13 mouse cellular contexts compared by ENCODE assay signal in the genomic region with DNA sequence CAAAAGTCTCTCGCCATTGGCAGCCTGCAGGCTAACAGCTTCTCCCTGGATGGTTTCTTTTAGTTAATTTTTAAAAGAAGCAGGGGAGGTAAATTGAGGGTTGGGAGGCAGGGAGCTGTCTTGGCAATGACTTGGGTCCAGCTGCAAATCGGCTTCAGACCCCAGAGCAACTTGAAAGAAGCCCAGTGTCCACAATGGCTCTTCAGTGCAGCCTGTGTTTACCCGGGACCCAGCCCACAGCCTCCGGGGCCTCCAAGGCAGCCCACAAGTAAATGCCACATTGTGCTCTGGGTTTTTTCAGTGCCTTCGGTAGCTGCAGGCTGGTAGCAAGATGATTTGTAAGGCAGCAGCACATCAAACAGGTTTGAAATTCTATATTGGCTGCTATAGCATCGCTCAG. TPM values are rescaled to one million over a fixed set of nuclear protein-coding genes. Genes with fewer than 3 reads are reported as not detected.
A peak's percentile ranks its signal among the peaks of the same experiment; 100 is the strongest.
DNase-seq lines count a peak whose midpoint lies in the region; ATAC-seq lines count a peak whose summit lies in the region.
"Had no signal": no experiment of that assay in that cellular context is flagged by ENCODE, and none has a peak within 500 bp of the region (broad histone marks: within the 10 kb centered on the region; RNA-seq: fewer than 3 reads in every experiment).

No protein-coding gene starts in this region.

- DNase-seq in kidney, adult 8-10 months: no peak
- peak; percentile 17 for DNase-seq in midbrain, embryonic 14.5 days
- DNase-seq in hindbrain, embryonic 14.5 days (ENCODE audit: low spot score): no peak
- peak; percentile 17 for DNase-seq in neural tube, embryonic 11.5 days (ENCODE audit: low spot score)
- DNase-seq: adrenal gland, postnatal 36 days; cerebellum, adult 8-10 months; kidney, adult 9 months; lung, adult 18-20 months had no signal

- H3K4me3 ChIP-seq in kidney, embryonic 15.5 days (replicated peaks): no peak overlapping the region
- no peak overlapping the region for H3K4me3 ChIP-seq in midbrain, embryonic 14.5 days (replicated peaks; ENCODE audit: low read depth, low read length)
- no peak overlapping the region for H3K4me3 ChIP-seq in midbrain, embryonic 15.5 days
- H3K4me3 ChIP-seq in hindbrain, embryonic 14.5 days (replicated peaks; ENCODE audit: low read length): no peak overlapping the region
- H3K4me3 ChIP-seq in neural tube, embryonic 11.5 days (ENCODE audit: low read depth, low read length): no peak overlapping the region
- H3K4me3 ChIP-seq: heart, embryonic 15.5 days had no signal

- H3K27ac ChIP-seq in kidney, embryonic 15.5 days: 0 out of 2 replicates have a peak overlapping the region, but pooled peaks have one; percentile 14
- no peak overlapping the region for H3K27ac ChIP-seq in midbrain, embryonic 14.5 days (replicated peaks; ENCODE audit: low read depth, low read length)
- H3K27ac ChIP-seq in midbrain, embryonic 15.5 days: no peak overlapping the region
- H3K27ac ChIP-seq in hindbrain, embryonic 14.5 days: no peak overlapping the region; the same call in 1 of the 2 replicates
- no peak overlapping the region for H3K27ac ChIP-seq in neural tube, embryonic 11.5 days (ENCODE audit: low read depth, low read length)
- H3K27ac ChIP-seq: heart, embryonic 15.5 days had no signal

- WGBS in kidney, embryonic 15.5 days: 45% methylated on average over 6 of the region's 6 CpGs
- WGBS in midbrain, embryonic 14.5 days: 57% methylated on average over 6 of the region's 6 CpGs
- 47% methylated on average over 6 of the region's 6 CpGs for WGBS in midbrain, embryonic 15.5 days
- 44% methylated on average over 6 of the region's 6 CpGs for WGBS in hindbrain, embryonic 14.5 days
- 45% methylated on average over 6 of the region's 6 CpGs for WGBS in neural tube, embryonic 11.5 days

- 0 out of 2 replicates have a peak, but pooled peaks cover 11% of the 10 kb centered on the region for H3K4me1 ChIP-seq in kidney, embryonic 15.5 days
- H3K4me1 ChIP-seq in midbrain, embryonic 14.5 days (ENCODE audit: control insufficient read depth, insufficient read depth, low read length): no peaks in the 10 kb centered on the region
- H3K4me1 ChIP-seq in midbrain, embryonic 15.5 days: no peaks in the 10 kb centered on the region
- H3K4me1 ChIP-seq in hindbrain, embryonic 14.5 days (replicated peaks; ENCODE audit: control insufficient read depth, insufficient read depth, low read length): no peaks in the 10 kb centered on the region
- H3K4me1 ChIP-seq in neural tube, embryonic 11.5 days (ENCODE audit: control insufficient read depth, insufficient read depth, low read length): no peaks in the 10 kb centered on the region
- H3K4me1 ChIP-seq: heart, embryonic 15.5 days had no signal

- no peaks in the 10 kb centered on the region for H3K36me3 ChIP-seq in kidney, embryonic 15.5 days
- H3K36me3 ChIP-seq in midbrain, embryonic 14.5 days (ENCODE audit: control insufficient read depth, insufficient read depth, low read length): no peaks in the 10 kb centered on the region
- H3K36me3 ChIP-seq in midbrain, embryonic 15.5 days (replicated peaks): no peaks in the 10 kb centered on the region
- no peaks in the 10 kb centered on the region for H3K36me3 ChIP-seq in hindbrain, embryonic 14.5 days (replicated peaks; ENCODE audit: control insufficient read depth, insufficient read depth)
- no peaks in the 10 kb centered on the region for H3K36me3 ChIP-seq in neural tube, embryonic 11.5 days (ENCODE audit: control insufficient read depth, insufficient read depth, low read length)
- H3K36me3 ChIP-seq: heart, embryonic 15.5 days had no signal

- no peaks in the 10 kb centered on the region for H3K9me3 ChIP-seq in kidney, embryonic 15.5 days (replicated peaks)
- no peaks in the 10 kb centered on the region for H3K9me3 ChIP-seq in midbrain, embryonic 14.5 days (ENCODE audit: control insufficient read depth, low read length)
- H3K9me3 ChIP-seq in midbrain, embryonic 15.5 days: no peaks in the 10 kb centered on the region
- no peaks in the 10 kb centered on the region for H3K9me3 ChIP-seq in hindbrain, embryonic 14.5 days (ENCODE audit: control insufficient read depth, low read length)
- no peaks in the 10 kb centered on the region for H3K9me3 ChIP-seq in neural tube, embryonic 11.5 days (ENCODE audit: control insufficient read depth, low read length)
- H3K9me3 ChIP-seq: heart, embryonic 15.5 days had no signal

- no peaks in the 10 kb centered on the region for H3K27me3 ChIP-seq in kidney, embryonic 15.5 days
- H3K27me3 ChIP-seq in midbrain, embryonic 14.5 days (ENCODE audit: control insufficient read depth, insufficient read depth, low read length): no peaks in the 10 kb centered on the region
- H3K27me3 ChIP-seq in midbrain, embryonic 15.5 days (replicated peaks): no peaks in the 10 kb centered on the region
- H3K27me3 ChIP-seq in hindbrain, embryonic 14.5 days (ENCODE audit: control insufficient read depth, insufficient read depth, low read length): no peaks in the 10 kb centered on the region
- H3K27me3 ChIP-seq in neural tube, embryonic 11.5 days (ENCODE audit: control insufficient read depth, insufficient read depth, low read length): no peaks in the 10 kb centered on the region

- ATAC-seq in kidney, embryonic 15.5 days (replicated peaks; ENCODE audit: low FRiP score): no peak
- no peak for ATAC-seq in midbrain, embryonic 14.5 days (ENCODE audit: low FRiP score, low TSS enrichment)
- no peak for ATAC-seq in midbrain, embryonic 15.5 days (replicated peaks)
- 0 out of 2 replicates have a peak, but pooled peaks have one; percentile 53 for ATAC-seq in hindbrain, embryonic 14.5 days (ENCODE audit: low FRiP score)
- no peak for ATAC-seq in neural tube, embryonic 11.5 days (ENCODE audit: insufficient read depth, low FRiP score, low TSS enrichment)
- no peak for ATAC-seq in megakaryocyte, adult 5-6 weeks (ENCODE audit: poor library complexity, severe bottlenecking)
- no peak for ATAC-seq in erythroblast, adult 5-6 weeks (replicated peaks; ENCODE audit: low FRiP score, poor library complexity, severe bottlenecking)

- peak overlapping the region; percentile 33 for H3K4me2 ChIP-seq in kidney, embryonic 15.5 days
- H3K4me2 ChIP-seq in midbrain, embryonic 14.5 days (ENCODE audit: low read length): no peak overlapping the region
- H3K4me2 ChIP-seq in midbrain, embryonic 15.5 days: no peak overlapping the region
- H3K4me2 ChIP-seq in hindbrain, embryonic 14.5 days (replicated peaks): no peak overlapping the region
- H3K4me2 ChIP-seq in neural tube, embryonic 11.5 days (ENCODE audit: low read depth): no peak overlapping the region
- H3K4me2 ChIP-seq: heart, embryonic 15.5 days had no signal

- no peak overlapping the region for H3K9ac ChIP-seq in kidney, embryonic 15.5 days
- H3K9ac ChIP-seq in midbrain, embryonic 14.5 days (replicated peaks; ENCODE audit: low read length): no peak overlapping the region
- no peak overlapping the region for H3K9ac ChIP-seq in midbrain, embryonic 15.5 days
- H3K9ac ChIP-seq in hindbrain, embryonic 14.5 days: no peak overlapping the region
- no peak overlapping the region for H3K9ac ChIP-seq in neural tube, embryonic 11.5 days (ENCODE audit: low read length)
- H3K9ac ChIP-seq: heart, embryonic 15.5 days had no signal

RNA-seq across cellular contexts. Expression of a gene that starts 3.5 kb away (rescaled TPM):
- 3.1 and 5.0 TPM in 2 replicates for polyA plus RNA-seq in kidney, embryonic 15.5 days (2015; fragmentation: Nextera tagmentation; extraction: Ambion mirVana)
- 29.0 and 34.5 TPM in 2 replicates for polyA plus RNA-seq in midbrain, embryonic 14.5 days (2014; fragmentation: Nextera tagmentation; extraction: Ambion mirVana)
- 28.9 and 31.2 TPM in 2 replicates for polyA plus RNA-seq in midbrain, embryonic 15.5 days (2015; fragmentation: Nextera tagmentation; extraction: Ambion mirVana)
- 25.2 and 27.2 TPM in 2 replicates for polyA plus RNA-seq in hindbrain, embryonic 14.5 days (2014; fragmentation: Nextera tagmentation; extraction: Ambion mirVana)
- 6.9 and 9.0 TPM in 2 replicates for polyA plus RNA-seq in neural tube, embryonic 11.5 days (2014; fragmentation: Nextera tagmentation; extraction: Ambion mirVana)
- 3.5 TPM in 2 replicates for total RNA-seq in megakaryocyte, adult 5-6 weeks (2015)
- total RNA-seq in megakaryocyte, adult 5-6 weeks (2017): 3.8 and 6.7 TPM in 2 replicates
- 0.21 TPM in 1 of 2 replicates, not detected in the other for total RNA-seq in erythroblast, adult 5-6 weeks (2015; ENCODE audit: low replicate concordance)
- 2.0 TPM in 1 of 2 replicates, not detected in the other for total RNA-seq in erythroblast, adult 5-6 weeks (2017; ENCODE audit: low replicate concordance)

RNA-seq across cellular contexts. Expression of a gene that starts 14.4 kb away (rescaled TPM):
- 0.98 and 0.99 TPM in 2 replicates for polyA plus RNA-seq in kidney, embryonic 15.5 days (2015; fragmentation: Nextera tagmentation; extraction: Ambion mirVana)
- polyA plus RNA-seq in midbrain, embryonic 14.5 days (2014; fragmentation: Nextera tagmentation; extraction: Ambion mirVana): 0.19 and 0.37 TPM in 2 replicates
- 0.50 and 0.59 TPM in 2 replicates for polyA plus RNA-seq in midbrain, embryonic 15.5 days (2015; fragmentation: Nextera tagmentation; extraction: Ambion mirVana)
- polyA plus RNA-seq in hindbrain, embryonic 14.5 days (2014; fragmentation: Nextera tagmentation; extraction: Ambion mirVana): 0.39 and 0.65 TPM in 2 replicates
- polyA plus RNA-seq in neural tube, embryonic 11.5 days (2014; fragmentation: Nextera tagmentation; extraction: Ambion mirVana): 0.78 and 1.1 TPM in 2 replicates
- 0.32 TPM in 1 of 2 replicates, not detected in the other for total RNA-seq in megakaryocyte, adult 5-6 weeks (2015)
- not detected in 2 replicates for total RNA-seq in megakaryocyte, adult 5-6 weeks (2017)
- not detected in 2 replicates for total RNA-seq in erythroblast, adult 5-6 weeks (2015; ENCODE audit: low replicate concordance)
- not detected in 2 replicates for total RNA-seq in erythroblast, adult 5-6 weeks (2017; ENCODE audit: low replicate concordance)

Comparison
In these comparisons a context has a peak if more than half of its experiments do, and no peak if none do; other contexts are left out.
1. DNase-seq: peak in midbrain, embryonic 14.5 days (single experiment) and neural tube, embryonic 11.5 days (single experiment); none in kidney, adult 8-10 months (0 of 2) and hindbrain, embryonic 14.5 days (single experiment).